Mouse (Mus musculus) small intestine, adult 2 months (tissue): Measurements from ENCODE around the gene Lrp6. TPM values are rescaled to one million over a fixed set of nuclear protein-coding genes. Genes with fewer than 3 reads are reported as not detected.

Experiments used
- H3K27ac ChIP-seq: fragments of 200-500 bp; 2 replicates; pipeline ENCODE4 v1.5.1; 2012; ENCODE audit warnings: low read depth, low read length, control low read depth, inconsistent platforms; ENCODE audit not compliant: insufficient read depth
- H3K27me3 ChIP-seq: fragments of 200-500 bp; 2 replicates; pipeline ENCODE4 v1.6.1; 2012; ENCODE audit warnings: mild to moderate bottlenecking, moderate library complexity, low read length, inconsistent platforms; ENCODE audit not compliant: control insufficient read depth, insufficient read depth
- H3K36me3 ChIP-seq: fragments of 200-500 bp; 2 replicates; pipeline ENCODE4 v1.6.1; 2012; ENCODE audit warnings: mild to moderate bottlenecking, low read length, control low read depth, inconsistent platforms; ENCODE audit not compliant: control insufficient read depth, insufficient read depth
- H3K4me1 ChIP-seq: fragments of 200-500 bp; 2 replicates; pipeline ENCODE4 v1.6.1; 2012; ENCODE audit warnings: low read length, inconsistent platforms, mixed read lengths; ENCODE audit not compliant: control insufficient read depth, insufficient read depth, insufficient read length
- H3K4me3 ChIP-seq: fragments of 200-500 bp; 2 replicates; pipeline ENCODE4 v1.5.1; 2012; ENCODE audit warnings: low read depth, mild to moderate bottlenecking, control low read depth, inconsistent platforms, low read length, moderate library complexity
- CTCF ChIP-seq: fragments of 200-500 bp; IDR thresholded peaks from 2 replicates; pipeline ENCODE4 v1.5.1; 2012; ENCODE audit warnings: low read depth, mild to moderate bottlenecking, control low read depth, inconsistent platforms, low read length, moderate library complexity, mixed read lengths; ENCODE audit not compliant: insufficient replicate concordance, insufficient read length; ENCODE audit errors: extremely low read depth
- POLR2A ChIP-seq: fragments of 200-500 bp; IDR thresholded peaks from 2 replicates; pipeline ENCODE4 v1.6.1; 2012; ENCODE audit warnings: low read depth, mild to moderate bottlenecking, control low read depth, inconsistent platforms, low read length, moderate library complexity
- WGBS: fragments of 180-500 bp; shearing (Covaris S2); methylation state at CpG from one replicate; pipeline ENCODE4 v1.1.7; 2018; 5-methylcytosine and 5-hydroxymethylcytosine counted together
- polyA plus RNA-seq: library from polyadenylated mRNA; depleted of rRNA; stranded (reverse); fragments of >200 nt; gene quantifications from 2 replicates; pipeline ENCODE4 v1.2.3, GENCODE M21; 2012

Gene Lrp6
- polyA plus RNA-seq, 1 experiment: 22.9 TPM

DNA sequence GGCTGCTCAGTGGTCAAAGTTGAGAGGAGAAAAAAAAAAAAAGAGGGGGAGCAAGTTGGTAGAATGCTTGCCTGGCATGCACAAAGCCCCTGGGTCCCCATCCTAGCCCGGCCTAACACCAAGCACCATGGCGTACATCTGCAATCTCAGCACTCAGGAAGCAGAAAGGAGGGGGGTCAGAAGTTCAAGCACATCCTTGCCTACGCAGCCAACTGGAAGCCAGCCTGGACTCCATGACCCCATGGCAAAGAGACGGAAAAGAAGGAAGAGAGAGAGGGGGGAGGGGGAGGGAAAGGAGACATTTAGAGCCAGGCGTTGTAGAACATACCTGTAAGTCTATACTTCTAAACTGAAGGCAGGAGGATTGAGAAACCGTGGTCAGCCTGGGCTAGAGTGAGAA lies 39.8 kb upstream of the Lrp6 start:
- peaks cover 5% of the 10 kb centered on the region; the same call in 1 of the 2 replicates for H3K36me3 ChIP-seq
- H3K4me1 ChIP-seq: peaks cover 10% of the 10 kb centered on the region; the same call in 1 of the 2 replicates
- H3K4me3 ChIP-seq: no peak overlapping the region
- TF ChIP-seq POLR2A (no peak), CTCF (no peak)
- no peaks in the 10 kb centered on the region for H3K27me3 ChIP-seq
- WGBS: 72% methylated on average over 6 of the region's 6 CpGs
- no peak overlapping the region for H3K27ac ChIP-seq

DNA sequence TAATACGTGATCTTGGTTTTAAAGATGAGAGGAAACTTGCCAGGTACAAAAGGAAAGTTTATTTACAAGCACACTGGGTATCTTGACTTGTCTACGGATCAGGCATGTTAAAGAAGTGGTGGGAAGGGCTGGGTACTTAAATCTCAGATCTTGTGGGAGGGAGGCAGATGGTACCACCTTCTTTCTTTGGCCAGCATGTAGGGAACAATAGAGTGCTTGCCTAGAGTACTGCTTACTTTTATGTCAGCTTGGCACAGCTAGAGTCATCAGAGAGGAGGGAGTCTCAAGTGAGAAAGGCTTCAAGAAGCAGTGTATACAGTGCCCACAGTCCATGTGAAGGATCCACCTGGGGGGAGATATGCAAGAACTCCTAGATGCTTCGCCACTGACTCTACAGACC lies 38.4 kb upstream of the Lrp6 start:
- WGBS: 97% methylated on average over 3 of the region's 3 CpGs
- H3K27me3 ChIP-seq: no peaks in the 10 kb centered on the region
- TF ChIP-seq CTCF: no peak
- no peak for TF ChIP-seq POLR2A
- H3K36me3 ChIP-seq: 0 out of 2 replicates have a peak, but pooled peaks cover 2% of the 10 kb centered on the region
- H3K4me3 ChIP-seq: no peak overlapping the region
- H3K27ac ChIP-seq: no peak overlapping the region
- H3K4me1 ChIP-seq: peaks cover 9% of the 10 kb centered on the region; the same call in 1 of the 2 replicates

DNA sequence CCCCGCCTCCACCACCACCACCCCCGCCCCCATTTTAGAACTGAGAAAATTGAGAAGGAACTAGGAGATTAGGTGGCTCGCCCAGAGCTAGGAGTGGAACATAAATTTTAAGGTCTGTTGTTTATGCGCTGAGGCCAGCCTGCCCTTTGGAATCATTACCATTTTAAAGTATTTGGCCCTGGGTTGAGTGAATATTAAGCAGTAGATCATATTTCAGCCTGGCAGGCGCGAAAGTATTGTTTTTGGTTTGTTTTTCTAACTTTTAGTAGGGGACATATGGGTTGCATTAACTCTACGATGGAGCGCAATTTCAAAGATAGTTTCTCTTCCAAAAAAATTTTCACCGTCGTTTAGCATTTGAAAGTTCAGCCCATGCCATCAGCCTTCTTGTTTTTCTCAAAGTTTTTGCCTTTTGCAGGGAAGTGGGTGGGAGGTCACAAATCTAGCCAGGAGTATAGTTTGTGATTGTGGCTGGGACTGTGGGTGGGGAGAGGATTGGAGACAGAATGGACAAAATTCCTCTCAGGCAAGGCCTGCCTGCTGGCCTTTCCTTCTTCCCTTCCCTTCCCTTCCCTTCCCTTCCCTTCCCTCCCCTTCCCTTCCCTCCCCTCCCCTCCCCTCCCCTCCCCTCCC lies 35.7 kb upstream of the Lrp6 start:
- 34% methylated on average over 10 of the region's 10 CpGs for WGBS
- H3K4me3 ChIP-seq: no peak overlapping the region
- no peak overlapping the region for H3K27ac ChIP-seq
- TF ChIP-seq CTCF: no peak
- no peak for TF ChIP-seq POLR2A
- no peaks in the 10 kb centered on the region for H3K27me3 ChIP-seq
- no peaks in the 10 kb centered on the region for H3K36me3 ChIP-seq
- peaks cover 16% of the 10 kb centered on the region; the same call in 1 of the 2 replicates for H3K4me1 ChIP-seq

DNA sequence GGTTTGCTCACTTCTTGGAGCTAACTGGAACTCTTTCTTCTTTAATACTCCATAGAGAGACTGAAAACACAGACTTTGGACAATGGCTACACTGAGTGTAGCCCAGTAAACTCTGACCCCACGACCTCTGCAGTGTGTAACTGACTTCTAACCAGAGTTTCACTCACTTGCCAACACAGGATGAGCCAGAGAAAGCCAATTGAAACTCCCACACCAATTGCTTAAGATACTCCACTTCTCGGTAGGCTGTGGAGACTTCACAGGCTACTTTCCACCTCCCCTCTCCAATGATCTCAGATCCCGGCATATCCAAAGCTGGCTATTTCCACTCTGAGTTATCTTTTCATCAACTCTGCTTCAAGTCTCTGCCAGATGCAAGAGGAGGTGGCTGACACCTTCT lies 35.0 kb upstream of the Lrp6 start:
- TF ChIP-seq POLR2A (no peak), CTCF (no peak)
- no peaks in the 10 kb centered on the region for H3K36me3 ChIP-seq
- 16% methylated on average over 3 of the region's 3 CpGs for WGBS
- no peaks in the 10 kb centered on the region for H3K27me3 ChIP-seq
- H3K4me1 ChIP-seq: peaks cover 18% of the 10 kb centered on the region; the same call in 1 of the 2 replicates
- no peak overlapping the region for H3K4me3 ChIP-seq
- H3K27ac ChIP-seq: peak overlapping the region; percentile 54

DNA sequence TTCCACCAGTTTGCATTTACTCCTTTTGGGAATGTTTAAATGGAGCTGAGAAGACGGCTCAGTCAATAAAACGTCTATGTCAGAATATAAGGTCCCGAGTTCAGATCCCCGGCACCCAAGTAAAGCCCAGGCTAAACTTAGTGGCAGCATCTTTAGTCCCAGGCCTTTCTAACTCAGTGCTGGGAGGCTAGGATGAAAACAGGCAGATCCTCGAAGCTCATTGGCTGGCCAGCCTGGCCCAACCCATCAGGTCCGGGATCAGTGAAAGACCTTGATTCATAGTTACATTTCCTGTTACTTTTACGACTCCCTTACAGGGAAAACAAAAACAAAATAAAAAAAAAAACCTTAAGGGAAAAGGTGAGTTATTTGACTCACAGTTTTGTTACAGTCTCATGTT lies 34.4 kb upstream of the Lrp6 start:
- Histone ChIP-seq H3K4me1 (peaks cover 15% of the 10 kb centered on the region; the same call in 1 of the 2 replicates), H3K27ac (peak overlapping the region; percentile 54), H3K4me3 (no peak overlapping the region), H3K27me3 (no peaks in the 10 kb centered on the region), H3K36me3 (no peaks in the 10 kb centered on the region)
- 52% methylated on average over 7 of the region's 7 CpGs for WGBS
- TF ChIP-seq CTCF: no peak
- TF ChIP-seq POLR2A: no peak

DNA sequence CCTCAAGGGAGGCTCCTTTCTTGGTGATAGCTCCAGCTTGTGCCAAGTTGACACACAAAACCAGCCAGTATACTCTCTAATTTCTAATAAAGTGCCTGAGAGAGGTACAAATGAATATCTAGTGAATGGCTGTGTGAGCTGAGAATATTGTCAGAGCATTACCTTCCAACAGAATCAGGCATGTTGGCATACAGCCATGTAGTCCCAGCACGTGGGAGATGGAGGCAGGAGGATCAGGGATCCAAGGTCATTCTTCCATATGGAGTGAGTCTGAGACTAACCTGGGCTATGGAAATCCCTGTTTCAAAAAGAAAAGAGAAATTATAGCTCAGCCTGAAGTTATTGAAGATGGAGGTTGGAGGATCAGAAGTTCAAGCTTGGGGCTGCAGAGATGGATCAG lies 32.5 kb upstream of the Lrp6 start:
- H3K27ac ChIP-seq: no peak overlapping the region
- WGBS: 14% methylated on average over 1 of the region's 1 CpGs
- TF ChIP-seq POLR2A (no peak), CTCF (no peak)

DNA sequence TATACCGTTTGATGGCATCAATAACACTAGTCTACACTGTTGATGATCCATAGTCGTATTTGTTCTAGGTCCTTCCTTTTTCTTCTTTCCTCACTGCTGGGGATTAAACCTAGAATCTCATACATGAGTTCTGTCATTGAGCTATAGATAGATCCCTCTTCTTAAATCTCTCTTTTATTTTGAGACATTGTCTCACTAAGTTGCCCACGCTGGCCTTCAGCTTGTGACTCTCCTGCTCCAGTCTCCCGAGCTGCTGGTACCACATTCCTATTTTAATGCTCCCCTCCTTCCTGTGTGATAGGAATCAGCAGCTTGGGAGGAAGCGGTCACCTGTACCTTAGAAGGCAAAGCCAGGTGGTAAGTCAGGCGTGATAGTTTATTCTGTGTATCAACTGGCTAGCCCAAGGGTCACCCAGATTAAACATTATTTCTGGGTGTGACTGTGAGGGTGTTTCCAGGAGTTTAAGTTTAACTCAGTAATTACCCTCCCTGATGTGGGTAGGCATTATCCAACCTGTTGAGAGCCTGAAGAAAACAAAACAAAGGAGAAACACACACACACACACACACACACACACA lies 31.0 kb upstream of the Lrp6 start:
- no peak overlapping the region for H3K27ac ChIP-seq
- 37% methylated on average over 6 of the region's 6 CpGs for WGBS
- TF ChIP-seq CTCF: no peak
- TF ChIP-seq POLR2A: no peak

More for the DNA sequence above, 32.5 kb upstream of the Lrp6 start:
- Histone ChIP-seq H3K27me3 (no peaks in the 10 kb centered on the region), H3K4me3 (no peak overlapping the region), H3K4me1 (peaks cover 15% of the 10 kb centered on the region; the same call in 1 of the 2 replicates), H3K36me3 (no peaks in the 10 kb centered on the region)

More for the DNA sequence above, 31.0 kb upstream of the Lrp6 start:
- peaks cover 15% of the 10 kb centered on the region; the same call in 1 of the 2 replicates for H3K4me1 ChIP-seq
- H3K4me3 ChIP-seq: no peak overlapping the region
- H3K36me3 ChIP-seq: no peaks in the 10 kb centered on the region
- no peaks in the 10 kb centered on the region for H3K27me3 ChIP-seq
